Mouse (Mus musculus) natural killer cell, adult 2 months (primary cell): ENCODE data around the gene Soga1.

Experiments
- DNase-seq, 2 experiments: peaks; one replicate each; pipeline ENCODE4 v3.0.0; 2022; ENCODE audit warnings: low spot score in 2 of 2

Gene Soga1

GRCm38 (mm10) chr2:157037303-157037702 lies 41.8 kb downstream of the Soga1 start:
- DNase-seq = no peak

DNA sequence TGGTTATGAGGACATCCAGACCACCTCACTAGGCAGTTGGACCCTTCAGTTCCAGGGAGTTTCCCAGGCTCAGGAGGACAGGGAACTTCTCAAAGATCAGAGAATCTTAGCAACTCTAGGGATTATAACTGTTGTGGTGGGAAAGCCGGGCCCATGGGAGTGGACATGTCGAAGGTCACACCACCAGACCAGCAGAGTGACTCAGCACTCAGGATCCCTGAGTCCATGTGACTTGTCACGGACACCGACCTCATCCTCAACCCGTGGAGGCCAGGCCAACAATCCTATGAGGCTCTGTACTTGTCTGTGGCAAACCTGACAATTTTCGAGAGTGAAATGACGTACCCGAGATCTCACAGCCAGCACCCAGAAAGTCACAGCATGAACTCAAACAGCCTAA lies 42.7 kb downstream of the Soga1 start:
- no peak for DNase-seq

DNA sequence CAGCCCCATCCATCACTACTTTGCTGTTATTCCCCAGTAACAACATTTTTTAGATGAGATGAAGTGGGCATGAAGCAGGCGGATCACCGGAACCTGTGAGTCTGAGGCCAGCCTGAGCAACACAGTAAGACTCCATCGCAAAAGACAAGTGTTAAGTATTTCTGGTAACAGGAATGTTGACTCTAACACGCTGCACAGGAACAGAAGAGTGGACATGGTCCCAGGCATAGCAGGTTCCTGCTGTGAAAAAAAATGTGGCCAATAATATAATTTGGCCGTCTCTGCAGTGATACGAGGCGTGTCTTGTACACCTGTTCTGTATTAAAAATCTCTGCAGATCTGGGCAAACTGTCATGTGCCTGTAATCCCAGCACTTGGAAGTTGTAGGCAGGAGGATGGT lies 43.7 kb downstream of the Soga1 start:
- no peak for DNase-seq

GRCm38 (mm10) chr2:157030804-157031203 lies 48.2 kb downstream of the Soga1 start:
- peak; percentile 69 to 78 for DNase-seq

DNA sequence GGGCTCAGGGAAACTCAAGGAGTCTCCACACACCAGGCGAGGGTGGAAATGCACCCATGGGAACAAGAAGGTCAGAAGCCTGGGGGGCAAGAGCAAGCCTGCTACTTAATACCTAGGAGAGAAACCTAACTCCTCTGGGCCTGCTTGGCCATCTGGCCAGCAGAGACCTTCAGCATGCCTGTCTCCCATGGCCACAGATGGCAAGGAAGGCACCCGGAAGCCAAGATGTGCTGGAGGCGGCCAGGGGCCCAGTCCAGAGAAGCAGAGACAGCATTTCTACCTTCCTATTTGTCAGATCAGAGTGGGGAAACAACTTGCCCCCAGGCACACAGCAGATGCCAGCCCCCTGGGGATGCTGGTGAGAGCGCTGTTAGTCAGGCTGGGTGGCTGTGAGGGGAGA lies 50.8 kb downstream of the Soga1 start:
- no peak for DNase-seq

DNA sequence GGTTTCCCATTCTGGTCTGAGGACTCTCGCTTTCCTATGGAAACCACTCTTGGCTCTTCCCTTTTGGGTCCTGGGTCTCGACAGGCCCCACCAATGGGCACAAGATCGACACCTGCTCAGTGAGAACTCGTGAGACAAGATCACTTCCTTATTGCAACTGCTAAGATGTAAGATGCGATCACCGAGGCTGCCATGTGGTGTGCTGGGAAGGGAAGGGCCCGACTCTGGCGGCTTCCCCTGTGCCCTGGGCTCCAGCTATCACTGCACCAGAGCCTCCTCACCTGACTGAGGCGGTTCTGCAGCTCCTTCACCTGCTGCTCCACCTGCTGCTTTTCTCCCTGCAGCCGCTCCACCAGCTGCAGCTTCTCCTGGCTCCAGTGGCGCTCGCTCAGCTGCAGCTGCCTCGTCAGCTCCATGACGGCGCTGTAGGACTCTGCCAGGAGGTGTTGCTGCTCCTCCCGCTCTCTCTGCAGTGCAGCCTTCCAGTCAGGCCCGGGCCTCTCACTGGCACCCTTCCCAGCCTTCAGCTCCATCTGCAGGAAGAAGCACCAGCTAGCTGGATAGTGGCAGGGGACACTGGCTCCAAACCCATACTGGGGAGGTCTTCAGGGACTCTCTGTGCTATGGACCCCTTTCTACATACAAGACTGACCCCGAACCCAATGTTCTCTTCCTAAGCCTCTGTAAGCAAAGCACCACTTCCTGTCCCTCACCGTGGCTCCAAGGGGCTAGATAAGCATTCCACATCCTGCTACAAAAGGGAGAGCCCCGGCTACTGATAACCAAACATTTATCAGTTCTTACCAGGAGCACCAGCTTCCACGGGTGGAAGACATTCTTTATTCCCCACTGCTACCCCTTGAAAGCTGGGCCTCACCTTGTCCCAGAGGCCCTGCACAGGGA lies 51.7 kb downstream of the Soga1 start:
- no peak for DNase-seq

DNA sequence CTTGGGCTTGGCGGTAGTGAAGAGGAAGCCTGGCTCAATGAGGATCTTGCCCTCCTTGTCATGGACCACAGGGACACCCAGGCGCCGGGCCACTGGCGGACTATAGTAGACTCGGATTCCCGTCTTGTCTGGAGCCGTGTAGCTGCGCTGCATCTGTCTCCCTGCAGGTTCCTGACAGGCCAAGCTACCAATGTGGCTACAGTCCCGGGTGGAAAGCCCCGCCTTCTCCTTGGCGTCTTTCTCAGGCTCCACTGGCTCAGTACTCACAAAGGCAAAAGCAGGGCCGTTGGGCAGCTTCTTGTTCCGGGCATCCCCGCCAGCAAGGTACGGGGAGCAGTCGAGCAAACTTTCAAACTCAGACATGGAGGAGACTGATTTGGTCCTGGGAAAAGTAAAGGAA lies 57.9 kb downstream of the Soga1 start:
- no peak for DNase-seq

GRCm38 (mm10) chr2:157019228-157019627 lies 59.8 kb downstream of the Soga1 start:
- no peak for DNase-seq

- DNase-seq = no peak
Observed at GRCm38 (mm10) chr2:157016529-157017270, 62.4 kb downstream of the Soga1 start.

- DNase-seq = no peak
Observed at GRCm38 (mm10) chr2:157012341-157012740, 66.7 kb downstream of the Soga1 start.

- no peak for DNase-seq
Observed at GRCm38 (mm10) chr2:157010634-157011310, 68.3 kb downstream of the Soga1 start.

- no peak for DNase-seq
Observed at GRCm38 (mm10) chr2:157010121-157010520, 68.9 kb downstream of the Soga1 start.

DNA sequence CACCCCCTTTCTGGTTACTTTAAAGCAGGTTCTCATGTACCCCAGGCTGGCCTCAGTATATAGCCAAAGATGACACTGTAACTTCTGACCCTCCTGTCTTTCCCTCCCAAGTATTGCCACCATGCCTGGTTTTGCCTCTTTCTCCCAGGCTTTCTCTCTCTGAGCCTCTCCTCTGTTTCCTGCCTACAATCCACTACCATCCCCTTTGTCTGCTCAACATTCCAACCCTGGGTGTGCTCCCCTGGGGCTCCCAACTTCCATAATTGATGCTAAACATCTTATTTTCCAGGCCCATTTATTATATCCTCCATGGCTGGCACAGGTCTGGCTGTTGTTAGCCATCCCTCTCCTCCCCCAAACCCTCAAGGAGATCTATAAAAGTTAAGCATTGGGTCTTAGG lies 70.5 kb downstream of the Soga1 start:
- no peak for DNase-seq

- no peak for DNase-seq
Observed at GRCm38 (mm10) chr2:157007234-157007596, 71.8 kb downstream of the Soga1 start.

DNA sequence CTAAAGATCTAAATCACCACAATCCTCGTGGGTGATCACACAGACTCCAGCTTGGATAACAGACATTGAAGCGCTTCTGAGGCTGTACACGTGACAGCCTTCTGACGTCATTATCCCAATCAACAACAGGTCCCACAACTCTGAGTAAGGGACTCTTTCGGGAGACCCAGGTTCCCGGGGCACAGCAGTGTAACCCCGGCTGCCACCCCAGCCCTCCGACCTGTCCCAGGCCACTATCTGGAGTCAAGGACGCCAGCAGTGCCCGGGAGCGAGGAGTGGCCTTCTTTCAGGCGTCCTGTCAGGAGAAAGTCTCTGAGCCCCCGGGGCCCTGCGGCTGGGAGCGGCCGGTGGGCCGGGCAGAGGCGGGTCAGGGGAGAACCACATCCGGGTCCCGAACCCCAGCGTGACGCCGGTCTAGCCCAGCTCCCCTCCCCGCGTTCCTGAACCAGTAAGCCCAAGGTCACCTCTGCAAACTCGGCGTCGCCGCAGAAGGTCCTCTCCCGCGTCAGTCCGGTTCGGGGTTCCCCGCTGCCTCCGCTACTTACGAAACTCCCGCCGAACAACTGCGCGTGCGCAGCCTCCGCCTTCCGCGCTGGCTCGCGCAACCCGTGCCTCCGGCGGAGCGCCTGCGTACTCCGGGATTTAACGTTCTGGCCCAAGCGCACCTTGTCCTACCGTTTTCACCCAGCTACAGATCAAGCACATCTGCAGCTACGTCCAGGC lies 72.4 kb downstream of the Soga1 start, which contains the start of gene Dsn1:
Gene Dsn1, minus strand, starts transcription at position 644 of the 723 bp plus-strand sequence.
- DNase-seq = peak; percentile 92 to 95

DNA sequence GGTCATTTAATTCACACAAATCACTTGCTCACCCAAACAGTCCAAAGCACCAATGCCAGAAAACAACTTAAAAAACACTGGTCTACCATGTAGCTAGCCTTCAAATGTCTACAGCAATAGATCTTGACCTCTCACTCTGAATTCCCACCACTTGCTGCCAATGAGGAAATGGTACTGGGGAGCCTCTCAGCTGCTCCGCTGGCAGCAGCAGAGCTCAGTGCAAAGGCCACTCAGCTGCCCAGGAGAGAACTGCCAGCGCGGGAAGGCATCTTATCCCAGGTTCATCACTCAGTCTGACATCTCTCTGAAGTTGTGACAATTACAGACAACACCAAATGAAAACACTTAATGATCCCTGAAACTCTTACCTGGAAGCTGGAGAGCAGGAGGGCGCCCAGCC lies 76.7 kb downstream of the Soga1 start:
- DNase-seq = no peak

GRCm38 (mm10) chr2:156998263-156998662 lies 80.8 kb downstream of the Soga1 start:
- DNase-seq = no peak

GRCm38 (mm10) chr2:156996576-156996975 lies 82.5 kb downstream of the Soga1 start:
- peak in 1 of 2 experiments; percentile 24 for DNase-seq

- DNase-seq = peak; percentile 97
Observed at GRCm38 (mm10) chr2:156991470-156992319, 87.4 kb downstream of the Soga1 start, which contains the start of gene Ndrg3. Gene Ndrg3 (minus strand): TSS chr2:156992056.

DNA sequence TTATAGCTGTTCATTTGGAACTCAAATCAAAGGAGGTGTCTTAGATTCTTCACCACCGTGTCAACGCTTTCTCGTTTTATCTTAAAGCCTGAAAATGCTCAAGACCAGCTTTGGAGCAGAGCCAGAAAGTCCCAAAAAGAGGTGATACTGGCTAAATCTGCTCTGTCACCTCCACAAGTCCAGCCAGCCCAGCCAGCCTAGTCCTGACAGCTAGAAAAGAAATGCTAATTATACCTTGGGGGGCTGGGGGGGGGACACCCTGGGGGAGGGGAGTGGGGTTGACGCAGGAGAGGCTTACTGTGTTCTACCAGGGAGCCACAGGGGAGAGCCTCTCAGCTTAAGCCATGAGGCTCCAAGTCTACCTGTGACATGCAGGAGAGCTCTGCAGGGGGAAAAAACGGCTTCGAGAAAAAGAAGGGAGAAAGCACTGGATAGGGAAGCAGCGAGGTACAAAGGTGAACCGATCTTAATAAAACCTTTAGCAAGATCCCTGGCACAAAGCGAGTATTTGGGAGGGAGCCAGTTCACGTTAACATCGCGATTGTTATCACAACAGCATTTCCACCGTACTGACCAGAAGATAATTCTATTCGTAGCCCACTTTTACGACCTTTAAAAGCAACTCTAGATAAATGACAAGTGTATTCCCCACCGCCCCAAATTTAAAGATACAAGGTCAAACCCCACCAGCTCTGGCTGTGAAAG lies 88.2 kb downstream of the Soga1 start:
- peak in 1 of 2 experiments; percentile 9 for DNase-seq
